Mouse (Mus musculus): ENCODE data around the gene Mxd3.

- TF ChIP-seq CTCF (IDR thresholded peaks at IDR 0.05; ENCODE audit: low read depth, low read length) (no peak), GATA1 (IDR thresholded peaks at IDR 0.05; ENCODE audit: borderline replicate concordance, low read length) (no peak), GATA2 (IDR thresholded peaks at IDR 0.05; ENCODE audit: borderline replicate concordance, low read depth, low read length) (no peak), POLR2AphosphoS5 (IDR thresholded peaks at IDR 0.05; ENCODE audit: insufficient replicate concordance, low read depth, low read length) (no peak), TAL1 (conservative IDR thresholded peaks at IDR 0.05; ENCODE audit: low read depth, low read length) (no peak)
These were observed 2.5 kb downstream of the Mxd3 start for GRCm38 (mm10) chr13:55327169-55327568.

Measured in G1E (cell line).